Comparison of ENCODE assay signal across 8 mouse cellular contexts in genomic region chr12:12264151-12264550, GRCm38 (mm10). TPM values are rescaled to one million over a fixed set of nuclear protein-coding genes. Genes with fewer than 3 reads are reported as not detected.
DNase-seq lines count a peak whose midpoint lies in the region; ATAC-seq and TF ChIP-seq lines count a peak whose summit lies in the region.

No protein-coding gene starts in this region.

- H3K27ac ChIP-seq in layer of hippocampus, adult 2 months, result peak overlapping the region; percentile 97
- peak overlapping the region; percentile 17; the same call in 1 of the 2 replicates for H3K27ac ChIP-seq in liver, postnatal 0 days (ENCODE audit: low read depth)
- peak overlapping the region; percentile 60 for H3K27ac ChIP-seq in olfactory bulb, adult 2 months (ENCODE audit: insufficient read depth, low read depth, low read length)

- no peaks in the 10 kb centered on the region for H3K36me3 ChIP-seq in liver, postnatal 0 days (replicated peaks; ENCODE audit: insufficient read depth, low read length)

- DNase-seq in layer of hippocampus, adult 2 months (ENCODE audit: low spot score in 2 of 2), result no peak
- DNase-seq in layer of hippocampus, adult 9-11 months, result no peak
- DNase-seq in liver, postnatal 0 days, result peak; percentile 18
- DNase-seq in ovary, postnatal 14 days (ENCODE audit: low spot score), result no peak
- no peak for DNase-seq in layer of hippocampus, postnatal 36 days
- no peak for DNase-seq in urinary bladder, postnatal 14 days (ENCODE audit: low spot score)

- TF ChIP-seq CTCF in layer of hippocampus, adult 2 months (conservative IDR thresholded peaks at IDR 0.05), result no peak
- no peak for TF ChIP-seq CTCF in liver, postnatal 0 days (IDR thresholded peaks at IDR 0.05; ENCODE audit: low read depth)
- no peak for TF ChIP-seq CTCF in olfactory bulb, adult 2 months (IDR thresholded peaks at IDR 0.05; ENCODE audit: insufficient read depth, low read depth, low read length)

- H3K4me2 ChIP-seq in liver, postnatal 0 days (ENCODE audit: low read depth, low read length), result 0 out of 2 replicates have a peak overlapping the region, but pooled peaks have one; percentile 23

- no peak for TF ChIP-seq POLR2A in olfactory bulb, adult 2 months (IDR thresholded peaks at IDR 0.05; ENCODE audit: insufficient read depth, low read depth, low read length)

- 0 out of 2 replicates have a peak, but pooled peaks cover 2% of the 10 kb centered on the region for H3K4me1 ChIP-seq in liver, postnatal 0 days (ENCODE audit: insufficient read depth)
- peaks cover 7% of the 10 kb centered on the region for H3K4me1 ChIP-seq in olfactory bulb, adult 2 months (ENCODE audit: control insufficient read depth, insufficient read depth, low read length)

- H3K27me3 ChIP-seq in liver, postnatal 0 days (ENCODE audit: insufficient read depth, low read length), result no peaks in the 10 kb centered on the region

- peak; percentile 77 for ATAC-seq in granulocyte monocyte progenitor cell, adult 5-6 weeks (replicated peaks; ENCODE audit: poor library complexity, severe bottlenecking)
- peak; percentile 54 for ATAC-seq in liver, postnatal 0 days

- no peaks in the 10 kb centered on the region for H3K9me3 ChIP-seq in liver, postnatal 0 days (ENCODE audit: low read length)

- peak overlapping the region; percentile 87 for H3K4me3 ChIP-seq in layer of hippocampus, adult 2 months
- no peak overlapping the region for H3K4me3 ChIP-seq in liver, postnatal 0 days (ENCODE audit: low read depth, low read length)
- H3K4me3 ChIP-seq in olfactory bulb, adult 2 months (ENCODE audit: insufficient read depth, low read depth, low read length), result peak overlapping the region; percentile 67

- TF ChIP-seq EP300 in liver, postnatal 0 days (IDR thresholded peaks at IDR 0.05; ENCODE audit: low read depth), result no peak

- 46% methylated on average over 5 of the region's 5 CpGs for WGBS in liver, postnatal 0 days (ENCODE audit: insufficient replicate concordance)
- 19% methylated on average over 5 of the region's 5 CpGs for WGBS in olfactory bulb, adult 2 months

- H3K9ac ChIP-seq in liver, postnatal 0 days (replicated peaks), result no peak overlapping the region

RNA-seq across cellular contexts. Expression of gene Fam49a, which starts 2.2 kb away (rescaled TPM):
- 100 to 1,000 TPM; 178 to 186 TPM for total RNA-seq in layer of hippocampus, adult 2 months (2021)
- 6.4 and 9.3 TPM in 2 replicates for total RNA-seq in granulocyte monocyte progenitor cell, adult 5-6 weeks (2014; fragmentation: Nextera tagmentation)
- total RNA-seq in granulocyte monocyte progenitor cell, adult 5-6 weeks (2017), result 4.4 and 6.7 TPM in 2 replicates
- polyA plus RNA-seq in liver, postnatal 0 days (2015; fragmentation: Nextera tagmentation; extraction: Ambion mirVana), result 2.7 and 3.2 TPM in 2 replicates
- polyA plus RNA-seq in olfactory bulb, adult 2 months (2012; ENCODE audit: insufficient read depth, insufficient read length, low replicate concordance, missing spikeins), result not detected in 2 replicates
- total RNA-seq in layer of hippocampus, postnatal 36 days (2021), result 100 to 1,000 TPM; 173 to 178 TPM

Comparison
In these comparisons a context has a peak if more than half of its experiments do, and no peak if none do; other contexts are left out.
1. H3K27ac ChIP-seq: peak in every context shown above with its lines; median percentile 97 in layer of hippocampus, adult 2 months; 60 in olfactory bulb, adult 2 months; 17 in liver, postnatal 0 days.
2. RNA of gene Fam49a, which starts 2.2 kb away (total RNA-seq): 178 to 186 TPM in layer of hippocampus, adult 2 months and 173 to 178 TPM in layer of hippocampus, postnatal 36 days; 4.4 to 9.3 TPM in granulocyte monocyte progenitor cell, adult 5-6 weeks; every median in the first group is over 10 times any median in the second.